Mouse (Mus musculus): ENCODE results near the gene Taf4.

DNA sequence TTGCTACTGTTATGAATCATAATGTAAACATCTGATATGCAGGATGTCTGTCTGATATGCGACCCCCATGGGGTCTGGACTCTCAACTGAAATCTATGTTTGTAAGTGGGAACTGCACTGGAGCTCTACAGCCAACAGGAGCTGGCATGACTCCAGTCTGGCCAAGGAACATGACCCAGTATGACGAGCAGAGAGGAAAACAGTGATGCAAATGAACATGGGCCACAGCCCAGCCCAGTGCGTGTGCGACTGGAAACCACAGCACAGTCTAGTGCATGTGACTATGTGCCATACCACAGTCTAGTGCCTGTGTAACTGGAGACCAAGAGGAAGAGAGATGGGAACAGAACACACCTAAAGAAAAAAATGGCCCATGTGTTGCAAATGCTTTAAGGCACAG, 56.4 kb downstream of the Taf4 start:
- TF ChIP-seq POLR2A (IDR thresholded peaks at IDR 0.05; ENCODE audit: low read depth, low read length) (no peak), CTCF (conservative IDR thresholded peaks at IDR 0.05; ENCODE audit: insufficient read depth, insufficient read length, low read depth, low read length) (no peak)

All from kidney, adult 2 months (tissue).